Mouse (Mus musculus) kidney, embryonic 15.5 days (tissue): ENCODE measurements around the gene Chchd6. TPM values are rescaled to one million over a fixed set of nuclear protein-coding genes. Genes with fewer than 3 reads are reported as not detected.

Experiments used
- ATAC-seq: fragments of 200-750 bp; cut with Nextera tagmentation; replicated peaks from 2 replicates; pipeline ENCODE4 v1.8.0; 2017; ENCODE audit warnings: moderate TSS enrichment; ENCODE audit not compliant: low FRiP score
- H3K27ac ChIP-seq: fragments of 300-500 bp; sonication (generic); 2 replicates; pipeline ENCODE4 v1.5.1; 2015; ENCODE audit warnings: mild to moderate bottlenecking, inconsistent platforms
- H3K27me3 ChIP-seq: fragments of 300-500 bp; sonication (generic); 2 replicates; pipeline ENCODE4 v1.6.1; 2015; ENCODE audit warnings: inconsistent platforms
- H3K36me3 ChIP-seq: fragments of 300-500 bp; sonication (generic); 2 replicates; pipeline ENCODE4 v1.6.1; 2015; ENCODE audit warnings: inconsistent platforms
- H3K4me1 ChIP-seq: fragments of 300-500 bp; sonication (generic); 2 replicates; pipeline ENCODE4 v1.6.1; 2015; ENCODE audit warnings: inconsistent platforms
- H3K4me2 ChIP-seq: fragments of 300-500 bp; sonication (generic); 2 replicates; pipeline ENCODE4 v1.6.1; 2015; ENCODE audit warnings: moderate library complexity, mild to moderate bottlenecking, inconsistent platforms
- H3K4me3 ChIP-seq: fragments of 300-500 bp; sonication (generic); replicated peaks from 2 replicates; pipeline ENCODE4 v1.5.1; 2015; ENCODE audit warnings: mild to moderate bottlenecking, inconsistent platforms
- H3K9ac ChIP-seq: fragments of 300-500 bp; sonication (generic); 2 replicates; pipeline ENCODE4 v1.6.1; 2015; ENCODE audit warnings: mild to moderate bottlenecking, inconsistent platforms
- H3K9me3 ChIP-seq: fragments of 300-500 bp; sonication (generic); replicated peaks from 2 replicates; pipeline ENCODE4 v1.6.1; 2016; ENCODE audit warnings: inconsistent platforms
- WGBS: fragments of 180-500 bp; shearing (Covaris S2); methylation state at CpG from one replicate; pipeline ENCODE4 v1.1.7; 2015; ENCODE audit warnings: mixed read lengths; 5-methylcytosine and 5-hydroxymethylcytosine counted together
- polyA plus RNA-seq: library from polyadenylated mRNA; unstranded; fragments of >200 nt; fragmentation: Nextera tagmentation; extraction: Ambion mirVana; gene quantifications from 2 replicates; pipeline ENCODE4 v1.2.1, GENCODE M21; 2015

The Chchd6 gene
- polyA plus RNA-seq, 1 experiment from 2014 or later, result 63.8 TPM

DNA sequence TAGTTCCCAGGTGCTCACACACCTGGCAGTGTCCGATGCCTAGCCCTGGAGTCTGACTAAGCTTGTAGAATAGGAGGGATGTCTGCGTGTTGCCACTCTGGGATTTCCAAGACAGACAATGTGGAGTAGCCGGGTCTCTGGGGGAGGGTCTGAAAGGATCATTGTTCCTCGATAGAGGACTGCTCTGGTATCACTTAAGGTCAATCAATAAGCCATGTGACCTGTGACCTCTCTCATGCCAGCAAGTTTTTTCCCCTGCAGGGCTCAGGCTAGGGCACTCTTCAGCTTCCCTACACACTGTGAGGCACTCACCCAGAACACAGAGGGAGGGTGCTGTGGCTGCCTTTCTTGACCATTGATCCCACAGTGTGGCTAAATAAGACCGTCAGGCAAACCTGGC, 213.6 kb downstream of the Chchd6 start:
- Histone ChIP-seq H3K4me1 (no peaks in the 10 kb centered on the region), H3K36me3 (no peaks in the 10 kb centered on the region), H3K9me3 (no peaks in the 10 kb centered on the region), H3K27me3 (no peaks in the 10 kb centered on the region), H3K4me3 (no peak overlapping the region), H3K9ac (no peak overlapping the region), H3K4me2 (no peak overlapping the region), H3K27ac (no peak overlapping the region)
- 66% methylated on average over 5 of the region's 5 CpGs for WGBS
- no peak for ATAC-seq

DNA sequence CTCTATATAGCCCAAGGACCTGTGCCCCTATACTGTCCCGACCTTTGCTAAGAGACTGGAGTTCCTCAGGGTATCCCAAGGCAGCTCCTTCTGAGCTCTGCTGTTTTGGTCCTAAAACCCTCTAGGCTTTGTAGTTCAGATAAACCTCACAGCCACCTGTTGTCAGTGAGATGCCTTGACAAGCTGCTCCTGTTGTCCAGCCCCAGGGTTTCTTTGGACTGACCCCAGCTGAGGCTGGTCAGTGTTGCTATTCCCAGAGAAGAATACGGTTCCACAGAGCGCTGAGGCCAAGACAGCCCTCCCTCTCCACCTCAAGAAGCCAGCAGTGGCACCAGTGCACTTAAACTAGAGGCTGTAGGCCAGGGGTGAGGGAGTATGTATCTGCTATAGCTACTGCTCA, 214.3 kb downstream of the Chchd6 start:
- ATAC-seq, result no peak
- Histone ChIP-seq H3K4me3 (no peak overlapping the region), H3K9ac (no peak overlapping the region), H3K27me3 (no peaks in the 10 kb centered on the region), H3K4me2 (no peak overlapping the region), H3K36me3 (no peaks in the 10 kb centered on the region), H3K9me3 (no peaks in the 10 kb centered on the region), H3K27ac (no peak overlapping the region), H3K4me1 (no peaks in the 10 kb centered on the region)
- WGBS, result 61% methylated on average over 3 of the region's 3 CpGs

DNA sequence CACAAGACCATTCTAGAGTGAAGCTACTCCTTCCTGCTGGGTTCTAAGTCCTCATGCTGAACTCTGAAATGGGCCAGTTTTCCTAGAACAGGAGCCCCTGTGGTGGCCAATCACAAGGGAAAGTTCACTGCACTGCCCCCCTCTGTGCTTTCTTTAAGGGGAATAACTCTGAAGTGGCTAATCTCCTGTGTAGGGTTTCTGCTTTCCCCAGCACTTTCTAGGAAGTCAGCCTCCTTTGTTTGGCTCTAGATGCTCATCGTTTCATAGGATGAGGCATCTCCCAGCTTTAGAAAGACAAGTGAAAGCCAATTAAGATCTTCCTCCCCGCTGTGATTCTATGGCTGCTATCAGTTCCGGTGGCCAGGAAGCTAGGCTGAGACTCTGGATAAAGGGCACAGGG, 214.7 kb downstream of the Chchd6 start:
- no peak overlapping the region for H3K9ac ChIP-seq
- ATAC-seq, result no peak
- H3K9me3 ChIP-seq, result no peaks in the 10 kb centered on the region
- no peaks in the 10 kb centered on the region for H3K36me3 ChIP-seq
- H3K4me2 ChIP-seq, result no peak overlapping the region
- no peak overlapping the region for H3K4me3 ChIP-seq
- H3K4me1 ChIP-seq, result no peaks in the 10 kb centered on the region
- H3K27ac ChIP-seq, result no peak overlapping the region
- H3K27me3 ChIP-seq, result no peaks in the 10 kb centered on the region
- WGBS, result 50% methylated on average over 3 of the region's 3 CpGs

DNA sequence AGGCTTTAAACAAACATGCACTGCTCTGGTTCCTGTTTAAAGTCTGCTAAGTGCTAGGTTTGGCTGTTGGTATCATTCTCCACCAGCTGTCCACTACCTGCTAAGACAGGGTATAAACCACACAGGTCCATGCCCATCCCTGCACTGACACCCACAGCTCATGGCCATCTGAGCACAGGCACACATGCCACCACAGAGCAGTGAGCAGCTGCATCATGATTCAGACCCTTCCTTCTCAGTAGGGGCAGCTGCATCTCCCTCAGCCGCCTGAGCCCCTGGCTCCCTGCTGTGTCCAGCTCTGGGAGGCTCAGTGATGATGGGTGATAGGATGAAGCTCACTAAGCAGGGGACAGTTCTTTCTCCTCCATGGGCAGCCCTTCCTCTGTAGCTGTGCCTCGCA, 217.2 kb downstream of the Chchd6 start:
- no peak overlapping the region for H3K4me3 ChIP-seq
- WGBS, result 82% methylated on average over 2 of the region's 2 CpGs
- H3K9ac ChIP-seq, result no peak overlapping the region
- no peaks in the 10 kb centered on the region for H3K36me3 ChIP-seq
- no peak for ATAC-seq
- no peak overlapping the region for H3K4me2 ChIP-seq
- H3K9me3 ChIP-seq, result no peaks in the 10 kb centered on the region
- H3K27ac ChIP-seq, result no peak overlapping the region
- H3K4me1 ChIP-seq, result no peaks in the 10 kb centered on the region
- H3K27me3 ChIP-seq, result no peaks in the 10 kb centered on the region

DNA sequence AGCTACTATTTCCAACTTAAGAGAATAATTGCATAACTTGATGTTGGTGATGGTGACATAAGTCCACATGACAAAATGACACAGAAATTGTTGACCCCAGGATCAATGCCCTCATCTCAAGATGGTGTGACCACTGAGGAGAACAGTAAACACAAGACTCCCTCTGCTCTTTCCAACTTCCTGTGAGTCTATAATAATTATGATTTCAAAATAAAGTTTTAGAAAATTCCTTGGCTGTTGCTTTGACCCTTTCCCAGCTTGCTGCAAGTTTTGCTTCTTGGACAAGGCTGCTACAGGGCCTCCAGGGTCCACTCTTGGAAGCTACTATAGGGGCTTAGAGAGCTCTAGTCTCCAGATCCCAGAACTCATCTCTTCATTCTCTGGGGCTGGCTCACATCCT, 226.6 kb downstream of the Chchd6 start:
- H3K27me3 ChIP-seq, result peaks cover 4% of the 10 kb centered on the region
- H3K4me2 ChIP-seq, result no peak overlapping the region
- peak overlapping the region; percentile 32; the same call in 1 of the 2 replicates for H3K27ac ChIP-seq
- no peak overlapping the region for H3K9ac ChIP-seq
- ATAC-seq, result no peak
- no peaks in the 10 kb centered on the region for H3K36me3 ChIP-seq
- H3K9me3 ChIP-seq, result no peaks in the 10 kb centered on the region
- H3K4me3 ChIP-seq, result no peak overlapping the region
- no peaks in the 10 kb centered on the region for H3K4me1 ChIP-seq

DNA sequence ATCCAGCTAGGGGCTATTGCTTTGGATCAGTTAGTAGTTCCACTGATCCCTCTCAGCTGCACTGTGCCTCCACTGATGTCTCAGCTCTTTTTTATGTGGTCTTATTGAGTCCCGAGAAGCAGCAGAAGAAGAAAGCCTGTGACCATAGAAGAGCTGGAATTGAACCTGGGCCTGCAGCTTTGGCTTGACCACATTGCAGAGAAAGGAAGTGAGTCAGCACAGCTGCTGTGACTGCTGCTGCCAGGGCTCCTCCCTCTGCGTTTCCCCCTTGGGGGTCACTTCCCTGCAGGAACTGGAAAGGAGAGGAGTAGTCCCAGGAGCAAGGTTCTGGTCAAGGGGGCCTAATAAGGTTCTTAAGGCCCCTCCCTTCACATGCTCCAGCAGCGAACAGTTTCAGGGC, 231.1 kb downstream of the Chchd6 start:
- WGBS, result 50% methylated on average over 3 of the region's 3 CpGs
- Histone ChIP-seq H3K4me3 (no peak overlapping the region), H3K4me1 (peaks cover 27% of the 10 kb centered on the region), H3K36me3 (no peaks in the 10 kb centered on the region), H3K4me2 (no peak overlapping the region), H3K9me3 (no peaks in the 10 kb centered on the region), H3K27me3 (peaks cover 9% of the 10 kb centered on the region), H3K27ac (no peak overlapping the region), H3K9ac (no peak overlapping the region)
- ATAC-seq, result no peak

DNA sequence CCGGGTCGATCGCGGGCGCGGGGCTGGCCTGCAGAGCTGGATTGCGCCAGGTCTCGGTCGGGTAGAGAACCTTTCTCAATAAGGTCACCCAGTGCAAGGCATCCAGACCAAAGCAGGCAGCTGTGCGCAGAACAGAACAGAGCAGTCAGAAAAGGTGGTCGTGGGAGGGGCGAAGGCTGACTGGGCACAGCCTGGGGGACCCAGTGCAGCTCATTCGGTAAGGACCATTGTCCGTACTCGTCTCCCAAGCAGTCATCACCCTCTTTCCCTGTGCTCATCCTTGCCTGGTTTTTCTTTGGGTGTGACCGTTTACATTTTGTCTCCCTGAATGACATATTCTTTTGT, 232.4 kb downstream of the Chchd6 start:
- Histone ChIP-seq H3K4me1 (peaks cover 37% of the 10 kb centered on the region), H3K4me3 (peak overlapping the region; percentile 74), H3K36me3 (no peaks in the 10 kb centered on the region), H3K27ac (no peak overlapping the region), H3K4me2 (peak overlapping the region; percentile 94), H3K9me3 (no peaks in the 10 kb centered on the region), H3K27me3 (peaks cover 9% of the 10 kb centered on the region), H3K9ac (peak overlapping the region; percentile 48)
- 7% methylated on average over 16 of the region's 16 CpGs for WGBS
- ATAC-seq, result no peak

DNA sequence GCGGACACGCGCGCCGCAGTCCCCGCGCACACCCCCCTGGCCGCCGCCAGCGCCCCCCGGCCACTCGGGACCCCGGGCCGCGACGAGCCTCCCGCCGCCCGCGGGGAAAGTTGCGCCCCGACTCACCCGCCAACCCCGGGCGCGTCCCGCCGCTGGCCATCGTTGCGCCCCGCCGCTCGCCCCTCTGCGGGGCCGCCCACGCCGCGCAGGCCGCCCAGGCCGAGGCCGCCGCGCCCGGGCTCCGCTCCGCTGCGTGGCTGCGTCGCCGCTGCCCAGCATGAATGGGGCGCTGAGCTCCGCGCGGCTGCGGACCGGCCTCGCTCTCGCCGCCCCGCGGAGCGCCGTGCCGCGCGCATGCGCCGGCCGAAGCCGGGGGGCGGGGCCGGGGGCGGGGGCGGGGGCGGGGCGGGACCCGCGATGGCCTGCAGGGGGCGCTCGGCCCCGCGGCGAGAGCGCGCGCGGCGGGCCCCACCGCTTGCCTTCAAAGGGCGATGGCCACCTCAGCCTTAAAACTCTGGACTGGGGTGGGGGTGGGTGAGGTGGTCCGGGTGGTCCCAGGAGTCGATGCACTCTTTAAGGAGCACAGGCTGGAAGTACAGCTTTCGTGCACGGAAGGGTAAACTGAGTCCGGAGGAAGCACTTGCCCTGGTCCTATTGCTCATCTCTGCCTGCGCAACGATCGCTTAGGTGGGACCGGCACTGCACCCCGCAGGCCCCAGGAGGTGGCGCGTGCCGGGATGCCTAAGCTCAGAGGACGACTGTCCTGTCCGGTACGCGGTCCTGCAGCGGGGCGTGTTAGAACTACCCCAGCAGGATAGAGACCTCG, 233.0 kb downstream of the Chchd6 start, which contains the start of gene Plxna1:
TSS of gene Plxna1 (minus strand) at position 340 of the 826 bp plus-strand sequence.
- Histone ChIP-seq H3K4me2 (peak within 1 kb of the TSS; percentile 94), H3K4me3 (peak within 1 kb of the TSS; percentile 74), H3K4me1 (peaks cover 37% of the 10 kb centered on the region), H3K9ac (peak within 1 kb of the TSS; percentile 93), H3K27ac (peak within 1 kb of the TSS; percentile 84), H3K36me3 (no peaks in the 10 kb centered on the region), H3K9me3 (no peaks in the 10 kb centered on the region), H3K27me3 (peaks cover 9% of the 10 kb centered on the region)
- ATAC-seq, result peak; percentile 85
- under 1% methylated on average over 56 of the region's 110 CpGs for WGBS

DNA sequence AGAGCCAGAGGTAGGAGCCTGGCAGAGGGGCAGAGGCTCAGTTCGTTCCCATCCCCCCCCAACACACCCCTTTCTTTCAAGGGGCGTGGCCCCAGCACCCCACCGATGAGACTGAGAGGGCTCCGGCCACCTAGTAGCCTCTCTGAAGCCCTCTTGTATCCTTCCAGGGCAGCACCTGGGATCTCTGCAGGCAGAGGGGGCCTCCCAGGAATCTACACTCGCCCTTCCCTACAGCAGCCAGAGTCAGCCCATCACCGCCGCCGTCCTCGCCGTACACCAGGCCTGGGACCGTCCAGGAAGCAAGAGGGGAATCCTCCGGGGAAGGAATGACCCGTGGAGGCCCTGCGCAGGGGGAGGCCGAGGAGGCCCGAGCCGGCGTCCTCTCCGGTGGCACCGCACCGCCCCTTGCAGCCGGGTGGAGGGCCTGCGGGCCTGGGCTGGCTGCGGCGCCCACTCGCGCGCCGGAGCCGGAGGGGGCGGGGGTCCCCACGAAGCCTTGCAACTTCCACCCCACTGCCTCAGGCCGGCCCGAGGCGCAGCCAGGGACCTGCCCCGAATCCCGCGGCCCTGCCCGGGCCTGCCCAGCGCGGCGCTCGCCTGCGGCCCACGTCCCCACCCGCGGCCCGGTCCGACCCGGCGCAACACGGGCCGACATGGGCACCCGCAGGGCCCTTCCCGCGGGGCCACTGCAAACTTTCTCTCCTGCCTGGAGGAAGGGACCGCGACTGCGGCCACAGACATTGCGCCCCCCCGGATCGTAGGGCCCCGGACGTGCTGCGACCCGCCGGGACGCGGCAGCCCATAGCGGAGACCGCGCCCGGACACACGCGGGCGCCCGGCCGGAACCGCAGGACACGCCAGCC, 233.8 kb downstream of the Chchd6 start:
- ATAC-seq, result peak; percentile 53
- H3K27ac ChIP-seq, result peak overlapping the region; percentile 84
- WGBS, result under 1% methylated on average over 80 of the region's 80 CpGs

DNA sequence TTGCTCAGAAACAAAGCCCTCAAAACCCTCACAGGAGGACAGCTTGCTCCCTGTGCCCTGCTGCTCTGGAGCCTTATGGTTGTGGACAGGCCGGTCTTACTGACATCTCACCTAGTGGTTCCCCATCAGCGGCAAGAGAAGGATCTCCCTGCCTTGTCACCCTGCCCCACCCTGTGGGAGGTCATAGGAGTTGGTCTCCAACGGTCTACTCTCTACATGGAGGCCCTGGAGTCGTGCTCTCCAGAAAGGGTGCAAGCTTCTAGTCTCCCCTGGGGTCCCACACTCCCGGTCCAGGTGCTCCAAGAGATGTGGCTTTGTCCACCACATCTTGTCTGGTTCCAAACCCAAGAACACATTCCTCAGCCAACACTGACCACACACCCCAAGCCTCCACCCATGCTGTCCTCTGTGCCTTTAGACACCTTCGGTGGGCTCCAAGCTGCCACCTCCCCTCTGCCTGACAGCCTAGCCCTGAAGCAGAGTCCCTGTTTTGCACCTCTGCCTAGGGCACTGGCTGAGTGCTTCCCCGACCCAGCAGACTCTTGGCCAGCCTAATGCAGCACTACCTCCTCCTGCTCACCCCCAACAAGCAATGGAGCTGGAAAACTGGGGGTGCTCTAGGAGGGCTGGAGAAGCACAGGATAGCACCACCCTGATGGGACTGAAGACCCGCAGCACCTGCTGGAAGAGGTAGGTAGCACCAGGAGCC, 234.6 kb downstream of the Chchd6 start:
- 49% methylated on average over 8 of the region's 8 CpGs for WGBS
- Histone ChIP-seq H3K4me1 (peaks cover 39% of the 10 kb centered on the region), H3K27ac (0 out of 2 replicates have a peak overlapping the region, but pooled peaks have one; percentile 84), H3K36me3 (peaks cover 14% of the 10 kb centered on the region), H3K27me3 (peaks cover 9% of the 10 kb centered on the region), H3K4me3 (peak overlapping the region; percentile 74), H3K9me3 (no peaks in the 10 kb centered on the region), H3K4me2 (peak overlapping the region; percentile 94), H3K9ac (peak overlapping the region; percentile 93)
- peak; percentile 0; the same call in 1 of the 2 replicates for ATAC-seq

More for the DNA sequence above, 233.8 kb downstream of the Chchd6 start:
- H3K4me2 ChIP-seq, result peak overlapping the region; percentile 94
- H3K36me3 ChIP-seq, result peaks cover 6% of the 10 kb centered on the region
- H3K9me3 ChIP-seq, result no peaks in the 10 kb centered on the region
- peak overlapping the region; percentile 93 for H3K9ac ChIP-seq
- H3K4me1 ChIP-seq, result peaks cover 37% of the 10 kb centered on the region
- peak overlapping the region; percentile 74 for H3K4me3 ChIP-seq
- peaks cover 9% of the 10 kb centered on the region for H3K27me3 ChIP-seq

DNA sequence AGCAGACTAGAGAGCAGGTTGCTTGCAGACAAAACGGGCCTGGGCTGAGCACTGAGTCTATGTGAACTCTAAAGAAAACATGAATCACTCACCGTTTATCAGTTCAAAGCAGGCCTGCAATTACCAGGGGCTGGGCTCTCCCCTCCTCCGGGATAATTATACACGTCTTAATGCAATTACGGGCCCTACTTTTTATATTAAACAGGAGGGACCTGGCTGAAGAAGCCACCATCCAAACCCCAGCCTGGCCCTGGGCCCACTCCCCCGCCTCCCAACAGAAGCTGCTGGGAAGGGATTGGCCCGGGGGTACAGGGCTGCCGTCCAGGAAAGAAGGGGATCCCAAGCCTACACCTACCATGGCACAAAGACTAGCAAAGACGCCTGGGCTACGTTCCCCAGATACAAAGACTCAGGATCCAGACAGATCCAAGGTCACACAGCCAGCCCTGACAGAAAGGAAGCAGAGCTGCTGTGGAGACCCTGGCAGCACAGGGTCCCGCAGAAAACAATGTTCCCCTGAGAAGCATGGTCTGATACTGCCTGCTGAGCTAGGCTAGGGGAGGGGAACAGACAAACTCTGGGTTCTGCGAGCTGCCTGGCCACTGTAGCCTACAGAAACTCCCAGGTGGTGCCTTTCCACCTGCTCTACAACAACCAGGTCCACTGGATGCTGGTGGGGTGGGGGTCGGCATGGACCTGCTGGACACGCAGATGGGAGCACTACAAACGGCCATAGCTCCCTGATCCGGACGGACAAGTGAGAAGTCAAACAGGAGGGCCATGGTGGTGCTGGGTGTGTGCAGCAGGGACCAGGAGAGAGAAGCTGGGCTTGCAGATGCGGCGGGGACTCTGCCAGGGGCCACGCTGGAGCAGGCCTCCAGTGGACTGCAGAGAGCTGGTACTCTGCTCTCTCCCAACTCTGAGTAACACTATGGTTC, 235.4 kb downstream of the Chchd6 start:
- 0 out of 2 replicates have a peak overlapping the region, but pooled peaks have one; percentile 1 for H3K27ac ChIP-seq
- peaks cover 14% of the 10 kb centered on the region for H3K36me3 ChIP-seq
- peak overlapping the region; percentile 93 for H3K9ac ChIP-seq
- H3K4me3 ChIP-seq, result peak overlapping the region; percentile 74
- no peak for ATAC-seq
- H3K27me3 ChIP-seq, result peaks cover 9% of the 10 kb centered on the region
- H3K4me1 ChIP-seq, result peaks cover 42% of the 10 kb centered on the region
- H3K4me2 ChIP-seq, result peak overlapping the region; percentile 94
- WGBS, result 51% methylated on average over 20 of the region's 20 CpGs
- no peaks in the 10 kb centered on the region for H3K9me3 ChIP-seq
